Mouse (Mus musculus): ENCODE data around the gene Arhgef38.
A peak's percentile ranks its signal among the peaks of the same experiment; 100 is the strongest.

The Arhgef38 gene

DNA sequence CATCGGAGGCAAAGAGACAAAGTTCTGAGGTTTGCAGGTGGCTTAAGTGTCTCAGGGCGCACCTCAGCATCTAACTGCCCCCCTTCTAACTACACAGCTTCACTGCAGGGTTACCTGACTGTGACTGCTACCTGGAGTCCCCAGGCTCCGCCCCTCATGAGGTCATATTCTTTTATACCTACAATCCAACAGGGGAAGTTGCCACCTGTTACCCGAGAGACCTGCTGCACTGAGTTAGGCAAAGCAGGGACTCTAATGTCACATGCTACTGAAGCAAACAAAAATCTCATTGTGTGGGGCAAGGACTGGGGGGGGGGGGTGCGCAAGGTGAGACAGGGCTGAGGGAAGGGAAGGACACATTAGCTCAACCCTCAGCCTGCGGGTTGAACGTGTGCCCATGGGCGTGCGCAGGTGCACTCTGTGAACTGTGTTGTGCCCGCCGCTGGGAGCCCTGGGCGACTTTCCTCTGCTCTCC lies at the start of gene Arhgef38:
TSS of gene Arhgef38 (minus strand) at position 129 of the 475 bp plus-strand sequence.
- no peak for DNase-seq (ENCODE audit: low spot score)

DNA sequence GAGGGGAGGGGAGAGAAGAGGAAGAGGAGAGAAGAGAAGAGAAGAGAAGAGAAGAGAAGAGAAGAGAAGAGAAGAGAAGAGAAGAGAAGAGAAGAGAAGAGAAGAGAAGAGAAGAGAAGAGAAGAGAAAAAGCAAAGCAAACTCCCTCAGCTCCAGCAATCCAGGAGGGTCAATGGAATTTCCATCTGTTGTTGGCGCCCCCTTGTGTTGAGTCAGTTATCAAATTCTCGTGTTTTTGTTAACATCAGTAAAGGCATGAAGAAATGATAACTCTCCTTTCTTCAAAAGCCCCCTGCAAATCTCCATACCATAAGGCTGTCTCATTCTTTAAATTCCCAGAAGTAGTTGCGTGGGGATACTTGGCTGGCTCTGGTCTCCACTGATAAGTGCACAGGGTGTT lies 37.1 kb upstream of the Arhgef38 start:
- peak; percentile 21 for DNase-seq (ENCODE audit: low spot score)

DNA sequence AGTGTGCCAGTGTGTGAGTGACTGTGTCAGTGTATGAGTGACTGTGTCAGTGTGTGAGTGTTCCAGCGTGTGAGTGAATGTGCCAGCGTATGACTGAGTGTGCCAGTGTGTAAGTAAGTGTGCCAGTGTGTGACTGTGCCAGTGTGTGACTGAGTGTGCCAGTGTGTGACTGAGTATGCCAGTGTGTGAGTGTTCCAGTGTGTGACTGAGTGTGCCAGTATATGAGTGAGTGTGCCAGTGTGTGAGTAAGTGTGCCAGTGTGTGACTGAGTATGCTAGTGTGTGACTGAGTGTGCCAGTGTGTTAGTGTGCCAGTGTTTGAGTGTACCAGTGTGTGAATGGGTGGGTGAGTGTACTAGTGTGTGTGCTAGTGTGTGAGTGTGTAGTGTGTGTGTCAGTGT lies 24.1 kb upstream of the Arhgef38 start:
- DNase-seq (ENCODE audit: low spot score): no peak

DNA sequence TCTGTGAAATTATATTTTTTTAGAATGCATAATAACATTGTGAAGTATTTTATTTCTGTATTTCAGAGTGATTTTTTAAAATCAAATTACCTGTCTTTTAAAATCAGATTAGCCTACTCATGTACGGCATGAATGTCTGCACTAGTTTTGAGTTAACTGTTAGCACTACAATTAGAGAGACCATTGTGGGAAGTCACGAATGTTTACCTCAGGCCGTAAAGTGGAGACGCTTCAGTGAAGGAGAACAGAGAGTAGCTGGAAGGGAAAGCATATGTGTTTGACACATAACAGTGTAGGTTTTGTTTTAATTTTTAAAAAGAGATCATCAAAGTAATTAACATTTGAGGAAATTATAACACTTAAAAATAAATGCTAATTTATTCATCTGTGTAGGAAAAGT lies 21.1 kb upstream of the Arhgef38 start:
- DNase-seq (ENCODE audit: low spot score): no peak

DNA sequence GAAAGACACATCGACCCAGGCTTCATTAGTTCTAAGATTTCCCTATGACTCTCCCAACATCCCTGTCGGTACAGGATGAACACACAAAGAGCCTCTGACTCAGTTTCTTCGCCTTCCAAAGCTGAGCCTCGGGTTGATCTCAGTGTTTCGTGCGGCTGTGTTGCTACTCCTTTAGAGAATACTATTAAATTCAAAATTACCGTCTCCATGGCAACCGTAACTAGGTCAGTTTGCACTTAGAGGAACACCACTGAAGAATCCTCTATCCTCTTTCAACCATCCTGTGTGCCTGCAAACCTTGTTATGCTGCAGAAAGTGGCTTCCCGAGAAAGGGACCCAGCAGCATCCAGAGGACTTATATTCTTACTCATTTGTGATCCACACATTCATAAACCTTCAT lies 9.3 kb upstream of the Arhgef38 start:
- DNase-seq (ENCODE audit: low spot score): no peak

DNA sequence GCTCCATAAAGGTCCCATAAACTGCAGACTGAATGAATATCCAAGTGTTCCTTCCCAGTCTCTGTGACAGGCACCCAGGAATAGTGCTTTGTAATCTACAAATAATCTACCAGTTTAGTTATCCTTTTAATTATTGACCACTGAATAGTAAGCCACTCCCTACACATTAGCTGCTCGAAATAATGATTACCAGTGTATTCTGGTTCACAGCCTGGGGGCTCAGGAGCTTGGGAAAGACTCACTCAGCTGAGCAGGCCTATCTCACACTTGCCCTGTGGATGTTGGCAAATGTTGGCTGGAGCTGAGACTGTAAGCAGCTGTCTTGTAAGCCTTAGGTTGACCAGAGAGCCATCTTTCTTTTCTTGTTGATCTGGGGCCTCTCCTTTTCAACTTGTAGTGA lies 7.2 kb upstream of the Arhgef38 start:
- DNase-seq (ENCODE audit: low spot score): no peak

DNA sequence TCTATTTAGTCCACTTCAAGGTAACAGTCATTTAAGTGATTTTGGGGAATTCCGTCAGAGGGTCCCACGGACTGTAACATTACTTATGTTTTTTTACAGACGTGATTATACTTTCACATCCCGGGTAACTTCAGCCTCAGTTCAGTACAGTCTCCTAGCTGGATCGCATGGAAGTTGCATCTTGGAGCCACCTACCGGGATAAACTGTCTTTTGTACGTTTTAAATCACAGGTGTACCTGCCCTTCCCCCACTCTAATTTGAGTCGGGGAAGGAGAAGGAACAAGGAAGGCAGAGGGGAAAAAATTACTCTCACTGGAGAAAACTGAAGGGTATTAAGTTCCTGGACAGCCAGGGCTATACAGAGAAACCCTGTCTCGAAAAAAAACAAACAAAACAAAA lies 756 bp downstream of the Arhgef38 start:
- DNase-seq (ENCODE audit: low spot score): no peak

DNA sequence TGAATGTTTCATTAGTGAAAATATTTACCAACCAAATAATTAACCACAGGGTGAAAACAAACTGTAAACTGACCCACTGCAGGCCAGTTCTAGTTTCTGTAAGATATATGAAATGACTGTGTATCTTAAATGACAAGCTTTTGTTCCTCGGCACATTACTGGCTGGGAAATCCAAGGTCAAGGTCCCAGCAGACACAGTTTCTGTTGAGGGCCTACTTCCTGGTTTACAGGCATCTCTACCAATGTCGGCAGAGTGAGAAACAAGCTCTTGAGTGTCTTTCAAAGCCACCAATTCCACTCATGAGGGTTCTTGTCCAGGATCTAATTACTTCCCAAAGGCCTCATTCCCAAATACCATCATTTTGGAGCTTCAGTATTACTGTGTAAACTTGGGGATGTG lies 4.3 kb downstream of the Arhgef38 start:
- DNase-seq (ENCODE audit: low spot score): no peak

DNA sequence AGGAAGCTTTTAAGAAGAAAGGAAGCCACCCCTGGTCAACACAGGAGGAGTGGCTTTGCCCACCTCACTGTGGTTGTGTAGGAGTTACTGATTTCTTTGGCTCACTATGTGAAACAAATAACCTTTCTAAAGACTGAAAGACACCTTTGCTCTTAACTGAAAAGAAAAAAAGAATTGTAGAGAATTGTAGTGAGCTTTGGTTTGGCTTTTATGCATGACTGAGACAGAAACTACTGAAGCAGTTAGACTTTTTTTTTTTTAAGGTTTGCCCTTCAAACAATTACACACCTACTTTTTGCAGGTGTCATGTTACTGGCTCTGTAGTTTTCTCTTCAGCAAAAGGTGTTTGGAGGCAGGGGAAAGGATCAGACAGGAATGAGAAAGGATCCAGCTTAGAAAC lies 5.2 kb downstream of the Arhgef38 start:
- no peak for DNase-seq (ENCODE audit: low spot score)

DNA sequence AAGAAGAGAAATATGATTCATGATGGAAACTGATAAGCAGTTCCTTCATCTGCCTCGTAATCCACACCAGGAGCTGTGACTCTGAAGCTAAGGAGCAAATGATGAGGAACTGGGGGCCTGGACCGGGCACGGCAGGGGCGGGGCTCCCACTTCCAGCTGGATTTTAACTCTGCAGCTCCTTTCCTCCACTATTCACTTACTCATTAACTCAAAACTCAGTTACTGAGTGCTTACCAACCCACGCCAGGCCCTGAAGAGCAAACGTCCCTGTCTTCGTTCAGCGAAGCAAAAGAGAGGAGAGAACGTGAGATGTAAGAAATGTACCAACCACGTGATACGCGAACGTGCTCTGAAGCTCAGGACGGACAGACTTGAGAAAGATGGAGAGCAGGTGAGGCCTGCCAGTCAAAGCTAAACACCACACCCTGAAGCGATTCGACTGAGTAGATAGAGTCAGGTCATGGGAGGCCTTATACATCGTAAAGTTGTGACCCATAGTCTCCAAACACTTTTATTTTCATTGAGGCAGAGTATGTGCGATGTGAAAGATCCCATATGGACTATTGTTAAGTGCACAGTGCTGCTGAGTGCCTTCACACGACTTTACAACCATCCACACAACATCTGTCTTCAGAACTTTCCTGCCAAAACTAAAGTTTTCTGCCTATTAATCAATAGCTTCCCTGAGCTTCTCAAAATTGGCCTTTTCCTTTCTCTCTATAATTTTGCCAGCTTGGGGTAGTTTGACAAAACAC lies 7.3 kb downstream of the Arhgef38 start:
- no peak for DNase-seq (ENCODE audit: low spot score)

DNA sequence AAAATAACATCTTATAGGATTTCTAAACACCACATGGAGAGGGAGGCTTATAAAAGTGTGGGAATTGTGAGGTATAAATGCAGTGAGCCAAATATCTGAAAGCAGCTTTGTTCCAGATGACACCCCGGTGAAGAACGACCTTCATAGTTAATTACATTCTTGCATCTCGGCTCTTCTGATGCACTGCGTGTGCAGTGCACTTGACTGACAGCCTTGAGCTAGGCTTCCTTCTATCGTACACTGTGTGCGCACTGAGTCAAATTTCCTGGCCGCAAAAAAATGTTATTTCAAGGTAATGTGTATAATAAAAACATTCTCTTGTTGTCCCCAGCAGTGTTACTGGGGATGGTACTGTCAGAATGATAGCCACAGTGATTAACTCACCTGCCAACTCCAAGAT lies 16.2 kb downstream of the Arhgef38 start:
- no peak for DNase-seq (ENCODE audit: low spot score)

DNA sequence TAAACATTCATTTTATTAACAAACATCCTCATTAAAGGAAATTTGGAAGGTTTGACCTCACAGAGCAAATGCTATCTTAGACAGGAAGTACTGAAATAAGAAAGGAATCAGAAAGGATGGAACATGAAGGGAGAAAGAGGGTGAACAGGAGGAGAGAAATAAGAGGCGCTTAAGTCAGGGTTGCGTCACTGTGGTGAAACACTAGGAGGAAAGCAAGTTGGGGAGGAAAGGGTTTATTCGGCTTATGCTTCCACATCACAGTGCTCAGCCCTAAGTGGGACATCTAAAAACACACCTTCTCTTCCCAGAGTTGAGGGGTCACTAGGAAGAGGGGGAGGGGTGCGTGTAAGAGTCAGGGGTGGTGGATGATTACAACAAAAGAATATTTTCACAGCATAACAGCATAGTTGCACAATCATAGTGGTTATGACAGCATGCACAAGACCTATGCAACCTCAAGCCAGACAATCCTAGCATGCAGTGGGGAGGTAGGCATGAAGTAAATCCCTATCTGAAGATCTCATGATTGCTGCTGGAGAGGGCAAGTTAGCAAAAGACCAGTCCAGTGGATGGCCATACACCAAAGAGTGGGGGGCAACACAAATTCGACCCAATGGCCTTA lies 19.4 kb downstream of the Arhgef38 start:
- DNase-seq (ENCODE audit: low spot score): no peak

DNA sequence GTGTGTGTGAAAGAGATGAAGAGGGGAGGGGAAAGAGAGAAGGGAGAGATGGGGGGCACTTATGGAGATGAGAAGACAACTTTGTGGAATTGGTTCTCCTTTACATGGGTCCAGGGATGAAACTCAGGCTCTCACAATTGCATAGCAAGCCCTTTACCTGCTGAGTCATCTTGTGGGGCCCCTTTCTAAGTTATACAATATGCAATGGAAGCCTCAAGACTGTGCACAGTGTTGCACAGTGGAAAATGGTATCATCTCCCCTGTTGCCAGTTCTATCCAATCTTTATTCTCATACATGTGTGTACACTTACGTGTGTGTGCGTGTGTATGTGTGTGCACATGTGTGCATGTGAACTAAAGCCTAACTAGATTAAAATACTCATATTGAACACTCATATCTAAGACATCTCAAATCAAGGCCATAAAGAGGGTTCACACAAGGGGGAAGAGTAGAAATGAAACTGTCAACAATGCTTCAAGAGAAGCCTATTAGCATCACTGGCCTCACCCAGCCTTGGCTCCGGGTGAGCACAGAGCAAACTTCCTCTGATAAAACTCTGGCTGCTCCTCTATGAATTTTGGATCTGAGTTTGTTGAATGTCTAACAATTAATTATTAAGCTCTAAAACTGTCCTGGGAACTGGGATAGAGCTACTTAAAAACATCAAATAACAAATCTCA lies 21.2 kb downstream of the Arhgef38 start:
- no peak for DNase-seq (ENCODE audit: low spot score)

DNA sequence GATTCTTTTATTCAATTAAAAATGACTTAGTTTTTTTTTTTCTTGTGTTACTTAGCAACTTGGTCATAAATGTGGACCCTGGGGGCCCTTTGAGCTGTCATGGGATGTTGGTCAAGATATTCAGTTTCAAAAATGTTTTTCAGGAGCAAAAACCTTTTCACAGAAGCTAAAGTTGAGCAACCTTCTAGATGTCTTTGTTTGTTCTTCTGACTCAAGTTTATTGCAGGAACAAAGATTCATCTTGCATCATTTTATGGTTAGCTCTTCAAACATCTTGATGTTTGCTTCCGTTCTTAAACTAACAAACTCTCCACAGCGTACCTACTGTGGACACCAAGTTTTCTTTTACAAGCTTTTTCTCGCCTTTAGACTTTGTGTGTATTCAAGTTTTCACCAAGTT lies 23.4 kb downstream of the Arhgef38 start:
- no peak for DNase-seq (ENCODE audit: low spot score)

DNA sequence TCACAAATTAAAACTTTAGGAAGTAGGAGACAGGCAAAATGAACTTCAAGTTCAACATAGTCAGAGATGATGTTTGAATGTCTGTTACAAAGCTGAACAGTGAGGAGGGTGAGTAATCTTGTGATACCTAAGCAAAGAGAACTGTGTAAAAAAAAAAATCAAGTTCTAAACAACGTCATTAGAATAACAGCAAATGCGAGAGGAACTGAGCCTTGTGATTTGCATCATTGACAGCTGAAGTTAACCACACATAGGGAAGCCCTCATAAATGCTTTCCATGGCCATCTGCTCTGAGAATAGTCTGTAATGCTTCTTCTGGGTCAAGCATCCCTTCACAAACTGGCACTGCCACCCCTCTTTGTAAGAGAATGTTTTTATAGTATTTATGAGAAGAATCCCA lies 31.0 kb downstream of the Arhgef38 start:
- DNase-seq (ENCODE audit: low spot score): no peak

DNA sequence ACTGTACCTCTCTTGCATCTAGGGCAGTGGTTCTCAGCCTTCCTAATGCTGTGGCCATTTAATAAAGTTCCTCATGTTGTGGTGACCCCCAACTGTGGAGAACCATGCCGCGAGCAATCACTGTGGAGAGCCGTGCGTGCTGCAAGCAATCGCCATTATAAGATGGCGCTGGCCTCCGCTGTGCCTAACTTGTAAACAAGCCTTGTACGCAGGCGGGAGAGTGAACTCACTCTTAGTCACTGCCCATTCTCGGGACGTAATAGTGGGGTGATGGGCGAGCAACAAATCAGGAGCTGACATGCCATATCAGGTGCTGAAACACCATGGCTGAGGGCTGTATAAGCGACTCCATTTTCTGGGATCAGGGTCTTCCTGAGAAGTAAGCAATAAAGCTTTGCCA lies 32.6 kb downstream of the Arhgef38 start:
- no peak for DNase-seq (ENCODE audit: low spot score)

DNA sequence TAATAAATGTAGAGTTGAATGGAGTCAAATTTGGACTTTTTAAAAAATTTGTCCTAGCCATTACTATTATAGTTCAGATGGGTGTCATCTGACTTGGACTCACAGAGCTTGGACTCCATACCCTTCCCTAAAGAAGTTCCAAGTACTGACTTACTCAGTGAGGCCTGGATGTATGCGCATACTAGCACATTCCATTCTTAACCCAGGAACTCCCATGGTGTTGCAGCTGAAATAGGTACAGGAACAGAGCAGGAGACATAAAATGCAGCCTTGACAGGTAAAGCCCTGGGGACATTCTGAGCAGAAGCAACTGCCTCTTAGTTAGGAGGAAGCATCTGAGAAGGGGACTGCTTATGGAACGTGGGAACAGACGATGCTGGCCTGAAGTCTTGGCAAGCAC lies 45.8 kb downstream of the Arhgef38 start:
- no peak for DNase-seq (ENCODE audit: low spot score)

DNA sequence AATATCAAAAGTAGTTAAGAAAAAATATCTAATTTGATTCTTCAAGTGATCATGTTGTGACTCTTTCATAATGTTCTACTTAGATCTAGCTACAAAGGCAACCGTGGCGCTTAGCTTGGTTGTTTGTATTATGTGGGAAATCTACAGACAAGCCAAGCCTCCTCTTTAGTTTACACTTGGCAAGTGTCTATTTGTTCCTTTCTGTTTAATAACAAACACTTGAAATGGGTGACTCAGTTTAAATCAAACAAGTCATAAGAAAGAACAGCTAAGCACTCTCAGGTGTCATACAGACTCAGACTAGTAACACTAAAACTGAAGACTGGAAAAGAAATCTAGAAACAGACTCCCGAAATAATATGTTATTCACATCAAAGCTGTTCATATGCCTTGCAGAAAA lies 47.2 kb downstream of the Arhgef38 start:
- DNase-seq (ENCODE audit: low spot score): no peak

DNA sequence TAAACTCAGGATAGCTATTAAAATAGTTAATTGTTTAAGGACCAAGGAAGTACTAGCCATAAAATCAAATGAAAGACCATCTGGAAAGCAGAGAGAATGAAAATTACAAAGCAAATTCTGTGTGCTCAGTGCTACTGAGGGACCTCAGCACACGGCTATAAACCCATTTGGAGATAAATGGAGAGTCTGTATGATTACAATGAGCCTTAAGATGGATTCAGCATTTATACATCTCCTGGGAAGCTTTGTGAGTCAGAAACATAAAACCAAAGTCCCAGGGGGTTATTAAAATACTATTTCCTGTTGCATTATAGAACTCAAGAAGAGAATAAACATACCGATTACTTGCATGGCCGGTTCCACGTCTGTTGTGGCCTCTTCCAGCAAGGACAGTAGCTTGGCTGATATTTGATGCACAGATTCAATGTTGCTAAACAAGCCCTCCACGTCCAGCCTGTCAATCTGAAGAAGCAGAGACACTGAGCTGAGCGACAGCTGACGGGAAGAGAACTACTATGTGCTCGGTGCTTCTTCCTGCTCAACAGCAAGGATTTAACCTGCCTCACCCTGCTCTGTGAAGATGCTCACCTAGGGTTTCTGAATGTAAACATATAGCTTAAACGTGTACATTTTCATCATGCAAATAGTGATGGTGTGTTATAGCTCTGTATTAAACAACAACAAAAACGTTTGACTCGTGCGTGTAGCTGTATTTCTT lies 58.6 kb downstream of the Arhgef38 start:
- DNase-seq (ENCODE audit: low spot score): no peak

DNA sequence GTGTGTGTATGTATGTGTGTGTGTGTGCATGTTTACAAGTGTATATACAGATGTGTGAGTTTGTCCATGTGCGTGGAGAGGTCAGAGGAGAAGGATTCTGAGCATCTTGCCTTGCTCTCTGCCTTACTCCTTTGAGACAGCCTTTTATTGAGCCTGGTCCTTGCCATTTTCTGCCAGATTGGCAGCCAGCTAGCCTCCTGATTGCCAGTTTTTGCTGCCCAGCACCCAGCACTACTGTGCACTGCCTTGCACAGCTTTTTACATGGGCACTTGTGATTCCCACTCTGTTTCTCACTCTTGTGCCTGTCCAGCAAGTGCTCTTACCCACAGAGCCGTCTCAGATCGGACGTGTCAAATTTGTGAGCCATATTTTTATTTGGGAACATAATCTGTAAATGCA lies 62.5 kb downstream of the Arhgef38 start:
- DNase-seq (ENCODE audit: low spot score): no peak

DNA sequence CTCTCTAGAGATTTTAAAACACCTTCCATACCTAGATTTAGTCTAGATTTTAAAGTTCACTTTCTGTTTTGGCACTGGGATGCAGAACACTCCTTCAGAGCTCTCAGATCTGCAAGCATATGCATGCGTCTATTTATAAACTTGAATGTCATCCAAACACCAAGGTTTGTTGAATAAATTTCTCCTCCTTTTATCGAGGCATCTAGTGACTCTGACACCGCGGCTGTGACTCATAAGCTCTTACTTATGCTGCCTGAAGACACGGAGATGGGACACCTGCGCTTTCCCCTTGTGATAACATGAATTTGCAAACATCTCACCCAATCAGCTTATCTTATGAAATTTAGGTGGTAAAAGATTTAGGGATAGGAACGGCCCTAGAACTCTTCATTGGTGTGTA lies 65.0 kb downstream of the Arhgef38 start:
- no peak for DNase-seq (ENCODE audit: low spot score)

DNA sequence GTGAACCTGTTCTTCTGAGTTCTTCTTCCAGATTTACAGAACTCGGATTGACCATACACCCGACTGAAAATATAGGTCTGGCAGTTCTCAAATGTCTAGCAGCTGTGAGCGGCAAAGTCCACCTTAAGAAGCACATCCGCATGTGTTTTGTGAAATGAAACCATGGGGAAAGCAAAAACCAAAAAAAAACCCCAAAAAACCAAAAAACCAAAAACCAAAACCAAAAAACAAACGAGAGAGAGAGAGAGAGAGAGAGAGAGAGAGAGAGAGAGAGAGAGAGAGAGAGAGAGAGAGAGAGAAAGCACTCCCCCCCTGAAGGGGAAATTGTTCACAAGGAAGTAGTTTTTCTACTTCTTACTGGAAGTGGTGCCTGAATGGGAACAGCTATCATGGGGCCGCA lies 67.2 kb downstream of the Arhgef38 start:
- no peak for DNase-seq (ENCODE audit: low spot score)

DNA sequence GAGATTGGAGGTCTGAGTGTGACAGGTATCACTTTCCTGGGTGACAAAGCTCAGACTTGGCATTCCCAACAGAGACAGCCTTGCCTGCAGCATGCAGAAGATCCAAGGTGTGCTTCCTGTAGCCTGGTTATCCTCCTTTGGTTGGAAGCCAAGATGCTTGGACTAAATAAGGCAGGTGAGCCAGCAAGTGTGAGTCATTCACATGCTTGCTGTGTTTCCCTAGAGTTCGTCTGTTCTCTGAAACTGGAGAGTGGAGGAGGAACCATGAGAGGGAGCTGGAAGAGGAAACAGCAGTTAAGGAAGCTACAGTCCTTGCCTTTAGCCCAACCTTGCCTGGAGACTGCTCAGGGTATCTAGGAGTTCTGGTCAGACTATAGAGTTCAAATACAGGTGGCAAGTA lies 69.6 kb downstream of the Arhgef38 start:
- DNase-seq (ENCODE audit: low spot score): no peak

Data from testis, postnatal 14 days (tissue).